Mouse (Mus musculus) stomach, postnatal 0 days (tissue): Measurements from ENCODE around the gene Cdkn2aipnl.

Experiments used
- CTCF ChIP-seq: IDR thresholded peaks from 2 replicates; pipeline ENCODE4 v1.5.1; 2016; ENCODE audit warnings: antibody characterized with exemption, low read depth, mild to moderate bottlenecking, moderate library complexity
- EP300 ChIP-seq: optimal IDR thresholded peaks from 2 replicates; pipeline ENCODE3; 2016; ENCODE audit warnings: antibody characterized with exemption

GRCm38 (mm10) chr11:51922421-51922841 lies 45.0 kb upstream of the Cdkn2aipnl start:
- TF ChIP-seq CTCF (no peak), EP300 (no peak)
